Mouse (Mus musculus): ENCODE data around the gene Cir1. TPM values are rescaled to one million over a fixed set of nuclear protein-coding genes. Genes with fewer than 3 reads are reported as not detected.

Gene Cir1
- total and polyA plus RNA-seq, 3 experiments, result 3.8 to 14.3 (median 5.2) TPM

- dilution Hi-C loops (cut with MboI; ENCODE audit: extremely low pct_ligation_motif_present, extremely low pct_unique_long_range_greater_than_20kb, low sequenced_read_pairs), result no loop called here
- H3K9ac ChIP-seq (ENCODE audit: insufficient read depth, low read depth), result no peak overlapping the region
- peaks cover 0 to 16% of the 10 kb centered on the region in 2 experiments; a peak in 2 of 4 replicates for H3K4me1 ChIP-seq (ENCODE audit: control insufficient read depth in 1 of 2, insufficient read depth in 2 of 2)
- peaks cover 5 to 33% of the 10 kb centered on the region in 2 experiments for H3K36me3 ChIP-seq (replicated peaks in 1 of 2; ENCODE audit: control insufficient read depth in 1 of 2, insufficient read depth in 1 of 2, low read length in 1 of 2)
- no peak overlapping the region for H3K4me3 ChIP-seq (replicated peaks in 1 of 3; ENCODE audit: low read depth in 2 of 3, low read length in 2 of 3, poor library complexity in 1 of 3)
- in situ Hi-C loops (cut with MboI; ENCODE audit: low pct_ligation_motif_present, low pct_unique_long_range_greater_than_20kb, low sequenced_read_pairs), result loop anchor here (10.0 kb wide), 1 partner anchor 87 kb away; no protein-coding TSS in a partner anchor
- TF ChIP-seq UBTF (IDR thresholded peaks at IDR 0.05; ENCODE audit: low read depth, low read length), result no peak
- TF ChIP-seq MYC (IDR thresholded peaks at IDR 0.05; ENCODE audit: low read depth, low read length), result no peak
- no peak for TF ChIP-seq IRF4 (IDR thresholded peaks at IDR 0.05; ENCODE audit: low read depth, low read length)
- no peak for TF ChIP-seq TCF12 (IDR thresholded peaks at IDR 0.05; ENCODE audit: low read depth, low read length)
- no peak for TF ChIP-seq NRF1 (IDR thresholded peaks at IDR 0.05; ENCODE audit: low read depth, low read length)
- TF ChIP-seq MEF2A (IDR thresholded peaks at IDR 0.05; ENCODE audit: borderline replicate concordance, low read depth, low read length), result no peak
- TF ChIP-seq EP300 (IDR thresholded peaks at IDR 0.05; ENCODE audit: low read length), result no peak
- no peak for TF ChIP-seq E2F4 (IDR thresholded peaks at IDR 0.05; ENCODE audit: insufficient replicate concordance, low read depth, low read length)
- TF ChIP-seq USF1 (IDR thresholded peaks at IDR 0.05; ENCODE audit: low read depth, low read length), result no peak
- no peak for TF ChIP-seq POLR2AphosphoS2 (IDR thresholded peaks at IDR 0.05; ENCODE audit: low read depth, low read length)
- no peak for DNase-seq (ENCODE audit: extremely low read depth)
- H3K9me3 ChIP-seq (replicated peaks; ENCODE audit: low read length), result no peaks in the 10 kb centered on the region
- H3K27me3 ChIP-seq (replicated peaks), result no peaks in the 10 kb centered on the region
- H3K27ac ChIP-seq (ENCODE audit: insufficient read depth, low read depth), result no peak overlapping the region
- 0 out of 2 replicates have a peak, but pooled peaks cover 3% of the 10 kb centered on the region for H3K79me2 ChIP-seq (replicated peaks; ENCODE audit: control insufficient read depth, extremely low read depth, insufficient read depth, poor library complexity, severe bottlenecking)
- H3K4me2 ChIP-seq (ENCODE audit: insufficient read depth, low read depth, poor library complexity, severe bottlenecking), result no peak overlapping the region
These were observed 4.9 kb upstream of the Cir1 start for GRCm38 (mm10) chr2:73317426-73317825.

- dilution Hi-C loops (cut with MboI; ENCODE audit: extremely low pct_ligation_motif_present, extremely low pct_unique_long_range_greater_than_20kb, low sequenced_read_pairs) (no loop called here), in situ Hi-C loops (cut with MboI; ENCODE audit: low pct_ligation_motif_present, low pct_unique_long_range_greater_than_20kb, low sequenced_read_pairs) (loop anchor here (10.0 kb wide), 1 partner anchor 90 kb away; no protein-coding TSS in a partner anchor)
- Histone ChIP-seq H3K4me3 (replicated peaks in 1 of 3; ENCODE audit: low read depth in 2 of 3, low read length in 2 of 3, poor library complexity in 1 of 3) (no peak overlapping the region), H3K4me1 (ENCODE audit: control insufficient read depth in 1 of 2, insufficient read depth in 2 of 2) (peaks cover 0 to 26% of the 10 kb centered on the region in 2 experiments; a peak in 2 of 4 replicates), H3K9ac (ENCODE audit: insufficient read depth, low read depth) (peak overlapping the region; percentile 66), H3K4me2 (ENCODE audit: insufficient read depth, low read depth, poor library complexity, severe bottlenecking) (peak overlapping the region; percentile 94), H3K27ac (ENCODE audit: insufficient read depth, low read depth) (no peak overlapping the region), H3K79me2 (replicated peaks; ENCODE audit: control insufficient read depth, extremely low read depth, insufficient read depth, poor library complexity, severe bottlenecking) (peaks cover 20% of the 10 kb centered on the region), H3K9me3 (replicated peaks; ENCODE audit: low read length) (no peaks in the 10 kb centered on the region), H3K36me3 (replicated peaks in 1 of 2; ENCODE audit: control insufficient read depth in 1 of 2, insufficient read depth in 1 of 2, low read length in 1 of 2) (peaks cover 11 to 32% of the 10 kb centered on the region in 2 experiments), H3K27me3 (replicated peaks) (no peaks in the 10 kb centered on the region)
- TF ChIP-seq GABPA (IDR thresholded peaks at IDR 0.05; ENCODE audit: insufficient replicate concordance, low read depth, low read length) (no peak), E2F4 (IDR thresholded peaks at IDR 0.05; ENCODE audit: insufficient replicate concordance, low read depth, low read length) (no peak), TCF12 (IDR thresholded peaks at IDR 0.05; ENCODE audit: low read depth, low read length) (no peak), RAD21 (IDR thresholded peaks at IDR 0.05; ENCODE audit: low read depth, low read length) (no peak), IRF4 (IDR thresholded peaks at IDR 0.05; ENCODE audit: low read depth, low read length) (no peak), ZNF384 (IDR thresholded peaks at IDR 0.05; ENCODE audit: low read depth, low read length) (peak; percentile 87), CHD1 (IDR thresholded peaks at IDR 0.05; ENCODE audit: low read depth, low read length) (peak; percentile 61; the same call in 1 of the 2 replicates), MAZ (IDR thresholded peaks at IDR 0.05; ENCODE audit: low read depth, low read length) (no peak), ETS1 (conservative IDR thresholded peaks at IDR 0.05; ENCODE audit: low read depth, low read length) (no peak)
- no peak for DNase-seq (ENCODE audit: extremely low read depth)
These were observed 1.8 kb upstream of the Cir1 start for GRCm38 (mm10) chr2:73314311-73314710.

Data from CH12.LX (cell line).